Mouse (Mus musculus) E14TG2a.4 (cell line): Measurements from ENCODE around the gene Zfp319.

Experiments used
- CTCF ChIP-seq: conservative IDR thresholded peaks from 2 replicates; pipeline ENCODE4 v1.5.1; 2014; ENCODE audit warnings: low read length
- NANOG ChIP-seq: IDR thresholded peaks from 2 replicates; pipeline ENCODE4 v1.6.1; 2014; ENCODE audit warnings: borderline replicate concordance, low read length, mixed read lengths
- POU5F1 ChIP-seq: IDR thresholded peaks from 2 replicates; pipeline ENCODE4 v1.6.1; 2014; ENCODE audit warnings: low read length, borderline replicate concordance

DNA sequence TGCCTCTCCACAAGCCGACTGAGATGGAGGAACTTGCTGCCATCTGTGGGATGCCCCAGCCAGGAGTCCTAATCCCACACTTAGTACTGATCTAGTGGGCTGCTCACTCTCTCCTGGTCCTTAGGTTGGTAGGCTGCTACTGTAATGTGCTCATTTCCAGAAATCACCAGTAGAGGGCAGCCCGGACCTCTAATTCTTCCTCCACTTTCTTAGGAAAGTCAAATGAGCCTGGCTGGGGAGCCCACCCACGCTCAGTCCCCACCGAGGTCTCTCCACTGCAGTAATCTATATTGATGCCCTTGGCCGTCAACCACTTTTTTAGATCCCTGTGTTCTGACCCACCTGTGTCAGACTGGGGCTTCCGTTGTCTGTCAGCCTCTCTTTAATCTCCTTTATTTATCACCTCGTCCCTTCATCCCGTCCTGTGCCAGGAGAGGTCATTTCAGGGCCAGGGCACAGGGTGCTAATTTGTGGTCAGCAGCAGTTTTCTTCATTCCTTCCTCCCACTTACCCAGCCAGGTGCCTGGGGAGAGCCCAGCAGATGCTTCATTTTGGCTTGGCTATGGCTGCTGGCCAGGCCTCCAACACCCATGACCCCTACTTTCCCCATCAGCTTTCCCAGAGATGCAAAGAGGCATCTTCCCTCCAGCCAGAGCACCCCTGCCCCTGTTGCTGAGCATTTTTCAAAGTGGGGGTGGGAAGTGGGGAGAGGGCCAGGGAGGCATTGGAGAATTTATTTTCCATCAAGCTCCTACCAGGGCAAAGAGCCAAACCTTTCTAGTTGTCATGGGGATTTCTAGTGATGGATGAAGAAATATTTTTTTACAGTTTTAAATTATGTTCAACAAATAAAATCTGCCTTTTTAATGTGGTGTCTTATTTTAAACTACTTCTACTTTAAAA is 15.1 kb upstream of the Zfp319 start:
- TF ChIP-seq CTCF: peak; percentile 61
- TF ChIP-seq POU5F1: no peak
- no peak for TF ChIP-seq NANOG
